Mouse (Mus musculus): ENCODE results near the gene Fam171a2. TPM values are rescaled to one million over a fixed set of nuclear protein-coding genes. Genes with fewer than 3 reads are reported as not detected.

The Fam171a2 gene
- polyA plus RNA-seq, 1 experiment = 0.01 TPM

GRCm38 (mm10) chr11:102465713-102466436 lies 18.4 kb upstream of the Fam171a2 start:
- TF ChIP-seq TAL1 (IDR thresholded peaks at IDR 0.05; ENCODE audit: low read length) (no peak), GATA1 (IDR thresholded peaks at IDR 0.05; ENCODE audit: low read length) (no peak)
- H3K9me3 ChIP-seq (ENCODE audit: control insufficient read depth, low read length) = no peaks in the 10 kb centered on the region
- H3K4me1 ChIP-seq (ENCODE audit: control insufficient read depth) = peaks cover 51% of the 10 kb centered on the region
- H3K27me3 ChIP-seq (ENCODE audit: control insufficient read depth) = 0 out of 2 replicates have a peak, but pooled peaks cover 2% of the 10 kb centered on the region
- H3K4me3 ChIP-seq (replicated peaks) = no peak overlapping the region
- no peaks in the 10 kb centered on the region for H3K36me3 ChIP-seq (ENCODE audit: control insufficient read depth)

- TF ChIP-seq TAL1 (IDR thresholded peaks at IDR 0.05; ENCODE audit: low read length) = no peak
- no peak for TF ChIP-seq GATA1 (IDR thresholded peaks at IDR 0.05; ENCODE audit: low read length)
- Histone ChIP-seq H3K4me1 (ENCODE audit: control insufficient read depth) (peaks cover 49% of the 10 kb centered on the region), H3K27me3 (ENCODE audit: control insufficient read depth) (0 out of 2 replicates have a peak, but pooled peaks cover 2% of the 10 kb centered on the region), H3K9me3 (ENCODE audit: control insufficient read depth, low read length) (no peaks in the 10 kb centered on the region), H3K36me3 (ENCODE audit: control insufficient read depth) (no peaks in the 10 kb centered on the region), H3K4me3 (replicated peaks) (no peak overlapping the region)
Observed at GRCm38 (mm10) chr11:102464901-102465300, 17.4 kb upstream of the Fam171a2 start.

- H3K4me1 ChIP-seq (ENCODE audit: control insufficient read depth) = peaks cover 19% of the 10 kb centered on the region
Observed at GRCm38 (mm10) chr11:102461764-102462163, 14.3 kb upstream of the Fam171a2 start.

GRCm38 (mm10) chr11:102460541-102460940 lies 13.1 kb upstream of the Fam171a2 start:
- Histone ChIP-seq H3K4me1 (ENCODE audit: control insufficient read depth) (peaks cover 27% of the 10 kb centered on the region), H3K9me3 (ENCODE audit: control insufficient read depth, low read length) (no peaks in the 10 kb centered on the region), H3K4me3 (replicated peaks) (no peak overlapping the region), H3K27me3 (ENCODE audit: control insufficient read depth) (peaks cover 16% of the 10 kb centered on the region), H3K36me3 (ENCODE audit: control insufficient read depth) (no peaks in the 10 kb centered on the region)
- TF ChIP-seq TAL1 (IDR thresholded peaks at IDR 0.05; ENCODE audit: low read length) (no peak), GATA1 (IDR thresholded peaks at IDR 0.05; ENCODE audit: low read length) (no peak)

More at GRCm38 (mm10) chr11:102461764-102462163, 14.3 kb upstream of the Fam171a2 start:
- no peaks in the 10 kb centered on the region for H3K36me3 ChIP-seq (ENCODE audit: control insufficient read depth)
- H3K27me3 ChIP-seq (ENCODE audit: control insufficient read depth) = peaks cover 13% of the 10 kb centered on the region
- TF ChIP-seq GATA1 (IDR thresholded peaks at IDR 0.05; ENCODE audit: low read length) = no peak
- no peak for TF ChIP-seq TAL1 (IDR thresholded peaks at IDR 0.05; ENCODE audit: low read length)
- H3K4me3 ChIP-seq (replicated peaks) = no peak overlapping the region
- no peaks in the 10 kb centered on the region for H3K9me3 ChIP-seq (ENCODE audit: control insufficient read depth, low read length)

GRCm38 (mm10) chr11:102455740-102456396 lies 8.4 kb upstream of the Fam171a2 start:
- H3K4me1 ChIP-seq (ENCODE audit: control insufficient read depth) = peaks cover 22% of the 10 kb centered on the region
- no peak for TF ChIP-seq GATA1 (IDR thresholded peaks at IDR 0.05; ENCODE audit: low read length)
- TF ChIP-seq TAL1 (IDR thresholded peaks at IDR 0.05; ENCODE audit: low read length) = no peak
- no peaks in the 10 kb centered on the region for H3K9me3 ChIP-seq (ENCODE audit: control insufficient read depth, low read length)
- H3K36me3 ChIP-seq (ENCODE audit: control insufficient read depth) = no peaks in the 10 kb centered on the region
- H3K27me3 ChIP-seq (ENCODE audit: control insufficient read depth) = peaks cover 55% of the 10 kb centered on the region
- H3K4me3 ChIP-seq (replicated peaks) = peak overlapping the region; percentile 56

GRCm38 (mm10) chr11:102453131-102453530 lies 5.6 kb upstream of the Fam171a2 start:
- Histone ChIP-seq H3K4me3 (replicated peaks) (no peak overlapping the region), H3K4me1 (ENCODE audit: control insufficient read depth) (peaks cover 16% of the 10 kb centered on the region), H3K9me3 (ENCODE audit: control insufficient read depth, low read length) (peaks cover 2% of the 10 kb centered on the region; the same call in 1 of the 2 replicates), H3K27me3 (ENCODE audit: control insufficient read depth) (peaks cover 82% of the 10 kb centered on the region), H3K36me3 (ENCODE audit: control insufficient read depth) (no peaks in the 10 kb centered on the region)
- TF ChIP-seq TAL1 (IDR thresholded peaks at IDR 0.05; ENCODE audit: low read length) (no peak), GATA1 (IDR thresholded peaks at IDR 0.05; ENCODE audit: low read length) (no peak)

- H3K27me3 ChIP-seq (ENCODE audit: control insufficient read depth) = peaks cover 96% of the 10 kb centered on the region
- H3K9me3 ChIP-seq (ENCODE audit: control insufficient read depth, low read length) = peaks cover 8% of the 10 kb centered on the region
- H3K4me3 ChIP-seq (replicated peaks) = no peak overlapping the region
- no peaks in the 10 kb centered on the region for H3K36me3 ChIP-seq (ENCODE audit: control insufficient read depth)
- no peak for TF ChIP-seq GATA1 (IDR thresholded peaks at IDR 0.05; ENCODE audit: low read length)
- no peak for TF ChIP-seq TAL1 (IDR thresholded peaks at IDR 0.05; ENCODE audit: low read length)
- H3K4me1 ChIP-seq (ENCODE audit: control insufficient read depth) = peaks cover 13% of the 10 kb centered on the region
Observed at GRCm38 (mm10) chr11:102449043-102450008, 1.8 kb upstream of the Fam171a2 start.

- no peak for TF ChIP-seq TAL1 (IDR thresholded peaks at IDR 0.05; ENCODE audit: low read length)
- TF ChIP-seq GATA1 (IDR thresholded peaks at IDR 0.05; ENCODE audit: low read length) = no peak
- peaks cover 97% of the 10 kb centered on the region for H3K27me3 ChIP-seq (ENCODE audit: control insufficient read depth)
- H3K4me3 ChIP-seq (replicated peaks) = no peak overlapping the region
Observed at GRCm38 (mm10) chr11:102448327-102448726, 845 bp upstream of the Fam171a2 start.

More at GRCm38 (mm10) chr11:102448327-102448726, 845 bp upstream of the Fam171a2 start:
- Histone ChIP-seq H3K9me3 (ENCODE audit: control insufficient read depth, low read length) (peaks cover 8% of the 10 kb centered on the region), H3K4me1 (ENCODE audit: control insufficient read depth) (peaks cover 13% of the 10 kb centered on the region), H3K36me3 (ENCODE audit: control insufficient read depth) (no peaks in the 10 kb centered on the region)

Measured in erythroblast, embryonic 14.5 days (primary cell).